Mouse (Mus musculus): ENCODE data around the gene Mov10l1. TPM values are rescaled to one million over a fixed set of nuclear protein-coding genes. Genes with fewer than 3 reads are reported as not detected.

The Mov10l1 gene
- polyA plus RNA-seq, 1 experiment from 2014 or later: not detected

DNA sequence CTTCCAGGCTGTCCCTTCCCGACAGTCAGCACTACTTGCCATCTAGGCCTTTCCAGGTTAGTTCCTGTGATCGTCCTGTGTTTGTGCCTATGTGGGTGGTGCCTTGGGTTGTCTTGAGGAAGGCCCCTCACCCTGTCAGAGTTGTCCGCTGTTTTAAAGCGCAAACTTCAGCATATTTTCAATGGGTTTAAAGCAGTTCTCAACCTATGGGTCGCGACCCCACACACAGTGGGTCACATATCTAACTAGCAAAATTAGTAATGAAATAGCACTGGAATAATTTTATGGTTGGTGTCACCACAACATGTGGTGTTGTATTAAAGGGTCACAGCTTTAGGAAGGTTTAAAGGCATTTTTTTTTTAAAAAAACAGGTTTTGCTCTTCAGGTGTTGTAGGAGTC lies 27.4 kb upstream of the Mov10l1 start:
- no peaks in the 10 kb centered on the region for H3K9me3 ChIP-seq (ENCODE audit: control insufficient read depth, low read length)
- no peaks in the 10 kb centered on the region for H3K36me3 ChIP-seq (ENCODE audit: control insufficient read depth, insufficient read depth, low read length)
- 85% methylated on average over 6 of the region's 6 CpGs for WGBS
- no peak overlapping the region for H3K27ac ChIP-seq (ENCODE audit: low read depth, low read length)
- H3K9ac ChIP-seq (ENCODE audit: low read length): no peak overlapping the region
- no peak overlapping the region for H3K4me3 ChIP-seq (ENCODE audit: low read depth, low read length)
- DNase-seq (ENCODE audit: low spot score, missing footprints) (no peak), ATAC-seq (ENCODE audit: low FRiP score) (no peak)
- H3K4me1 ChIP-seq (ENCODE audit: control insufficient read depth, insufficient read depth, low read length): peaks cover 6% of the 10 kb centered on the region
- H3K27me3 ChIP-seq (ENCODE audit: control insufficient read depth, insufficient read depth, low read length): peaks cover 15% of the 10 kb centered on the region
- no peak overlapping the region for H3K4me2 ChIP-seq

DNA sequence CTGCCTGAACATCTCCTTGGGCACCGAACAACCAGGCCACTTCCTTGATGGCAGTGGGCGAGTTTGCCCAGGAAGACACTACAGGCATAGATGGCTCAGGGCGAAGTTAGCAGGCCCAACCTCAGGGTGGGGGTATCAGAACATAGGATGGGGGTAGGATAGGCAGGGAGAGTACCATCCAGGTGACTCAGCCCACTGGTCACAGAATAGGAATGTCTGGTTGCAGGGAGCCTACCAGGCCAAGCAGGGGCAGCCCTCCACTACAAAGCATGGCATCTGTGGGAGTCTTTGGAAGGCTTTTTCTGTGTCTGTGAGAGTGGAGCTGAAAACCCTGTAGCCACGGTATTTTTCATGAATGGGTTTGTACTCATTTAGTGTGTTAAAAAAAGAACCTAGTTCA lies 25.2 kb upstream of the Mov10l1 start:
- Histone ChIP-seq H3K9me3 (ENCODE audit: control insufficient read depth, low read length) (no peaks in the 10 kb centered on the region), H3K4me3 (ENCODE audit: low read depth, low read length) (no peak overlapping the region), H3K4me1 (ENCODE audit: control insufficient read depth, insufficient read depth, low read length) (peaks cover 6% of the 10 kb centered on the region), H3K27ac (ENCODE audit: low read depth, low read length) (no peak overlapping the region), H3K27me3 (ENCODE audit: control insufficient read depth, insufficient read depth, low read length) (peaks cover 15% of the 10 kb centered on the region), H3K9ac (ENCODE audit: low read length) (no peak overlapping the region), H3K36me3 (ENCODE audit: control insufficient read depth, insufficient read depth, low read length) (no peaks in the 10 kb centered on the region), H3K4me2 (no peak overlapping the region)
- 82% methylated on average over 4 of the region's 4 CpGs for WGBS
- no peak for DNase-seq (ENCODE audit: low spot score, missing footprints)
- ATAC-seq (ENCODE audit: low FRiP score): no peak

GRCm38 (mm10) chr15:88964070-88964578 lies 18.6 kb upstream of the Mov10l1 start:
- no peaks in the 10 kb centered on the region for H3K9me3 ChIP-seq (ENCODE audit: control insufficient read depth, low read length)
- H3K4me3 ChIP-seq (ENCODE audit: low read depth, low read length): no peak overlapping the region
- no peak for ATAC-seq (ENCODE audit: low FRiP score)
- H3K27ac ChIP-seq (ENCODE audit: low read depth, low read length): no peak overlapping the region
- DNase-seq (ENCODE audit: low spot score, missing footprints): no peak
- no peak overlapping the region for H3K9ac ChIP-seq (ENCODE audit: low read length)
- H3K4me2 ChIP-seq: no peak overlapping the region
- H3K36me3 ChIP-seq (ENCODE audit: control insufficient read depth, insufficient read depth, low read length): no peaks in the 10 kb centered on the region
- no peaks in the 10 kb centered on the region for H3K27me3 ChIP-seq (ENCODE audit: control insufficient read depth, insufficient read depth, low read length)
- H3K4me1 ChIP-seq (ENCODE audit: control insufficient read depth, insufficient read depth, low read length): no peaks in the 10 kb centered on the region
- WGBS: 94% methylated on average over 2 of the region's 2 CpGs

- no peak overlapping the region for H3K27ac ChIP-seq (ENCODE audit: low read depth, low read length)
- H3K4me2 ChIP-seq: no peak overlapping the region
- H3K9ac ChIP-seq (ENCODE audit: low read length): no peak overlapping the region
- no peak for ATAC-seq (ENCODE audit: low FRiP score)
- no peaks in the 10 kb centered on the region for H3K4me1 ChIP-seq (ENCODE audit: control insufficient read depth, insufficient read depth, low read length)
- no peak for DNase-seq (ENCODE audit: low spot score, missing footprints)
- H3K4me3 ChIP-seq (ENCODE audit: low read depth, low read length): no peak overlapping the region
- no peaks in the 10 kb centered on the region for H3K27me3 ChIP-seq (ENCODE audit: control insufficient read depth, insufficient read depth, low read length)
- H3K9me3 ChIP-seq (ENCODE audit: control insufficient read depth, low read length): no peaks in the 10 kb centered on the region
- no peaks in the 10 kb centered on the region for H3K36me3 ChIP-seq (ENCODE audit: control insufficient read depth, insufficient read depth, low read length)
- 93% methylated on average over 4 of the region's 4 CpGs for WGBS
Measured at GRCm38 (mm10) chr15:88972300-88972699, 10.4 kb upstream of the Mov10l1 start.

DNA sequence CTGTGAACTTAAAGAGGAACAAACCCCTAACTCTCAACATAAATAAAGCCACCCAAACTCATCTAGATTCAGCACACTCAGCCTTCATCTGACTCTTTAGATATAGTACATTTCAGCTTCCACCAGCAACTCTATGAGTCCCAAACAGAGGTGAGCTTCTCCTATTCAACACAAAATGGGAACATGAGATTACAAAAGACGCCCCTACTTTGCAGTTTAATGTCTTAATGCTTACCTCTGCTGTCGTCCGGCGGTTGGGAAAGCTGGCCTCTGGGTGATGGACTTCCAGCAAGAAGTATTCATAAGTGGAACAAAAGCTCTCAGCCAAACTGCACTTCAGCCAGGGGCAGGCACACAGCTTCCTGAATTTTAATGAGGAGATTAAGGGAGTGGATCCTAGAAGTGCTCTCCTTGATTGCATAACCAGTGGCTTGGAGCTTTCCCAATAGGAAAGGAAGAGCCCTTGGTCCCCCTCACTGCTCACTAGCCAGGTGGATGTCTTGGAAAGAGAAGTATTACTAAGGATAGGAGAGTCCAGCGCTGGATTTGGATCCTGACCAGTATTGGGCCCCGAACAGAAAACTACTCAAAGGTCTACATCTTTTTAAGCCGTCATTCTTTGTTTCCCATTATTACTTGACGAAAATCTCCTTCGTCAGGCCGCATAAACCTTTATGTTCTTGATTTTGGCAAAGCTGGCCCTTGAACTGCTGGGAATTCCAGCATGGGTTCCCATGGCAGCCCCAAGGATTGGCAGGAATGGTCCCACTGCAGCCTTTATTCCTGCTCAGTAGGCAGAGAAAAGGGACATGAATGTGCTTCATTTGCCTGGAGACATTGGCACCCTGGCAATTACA lies 4.2 kb upstream of the Mov10l1 start, which contains the start of gene Mlc1:
Mlc1 (minus strand) TSS at position 727 of the 857 bp plus-strand sequence.
- Histone ChIP-seq H3K36me3 (ENCODE audit: control insufficient read depth, insufficient read depth, low read length) (no peaks in the 10 kb centered on the region), H3K27ac (ENCODE audit: low read depth, low read length) (peak within 1 kb of the TSS; percentile 23), H3K4me3 (ENCODE audit: low read depth, low read length) (peak within 1 kb of the TSS; percentile 3; the same call in 1 of the 2 replicates), H3K9ac (ENCODE audit: low read length) (0 out of 2 replicates have a peak within 1 kb of the TSS, but pooled peaks have one; percentile 17), H3K4me2 (peak within 1 kb of the TSS; percentile 16; the same call in 1 of the 2 replicates), H3K9me3 (ENCODE audit: control insufficient read depth, low read length) (no peaks in the 10 kb centered on the region), H3K27me3 (ENCODE audit: control insufficient read depth, insufficient read depth, low read length) (no peaks in the 10 kb centered on the region; the same call in 1 of the 2 replicates), H3K4me1 (ENCODE audit: control insufficient read depth, insufficient read depth, low read length) (peaks cover 10% of the 10 kb centered on the region)
- DNase-seq (ENCODE audit: low spot score, missing footprints) (peak; percentile 95), ATAC-seq (ENCODE audit: low FRiP score) (peak; percentile 91)
- 11% methylated on average over 10 of the region's 10 CpGs for WGBS

- ATAC-seq (ENCODE audit: low FRiP score): peak; percentile 68
- no peaks in the 10 kb centered on the region; the same call in 1 of the 2 replicates for H3K27me3 ChIP-seq (ENCODE audit: control insufficient read depth, insufficient read depth, low read length)
- no peak for DNase-seq (ENCODE audit: low spot score, missing footprints)
- H3K4me2 ChIP-seq: no peak overlapping the region
- H3K36me3 ChIP-seq (ENCODE audit: control insufficient read depth, insufficient read depth, low read length): no peaks in the 10 kb centered on the region
- H3K27ac ChIP-seq (ENCODE audit: low read depth, low read length): peak overlapping the region; percentile 8
- H3K9me3 ChIP-seq (ENCODE audit: control insufficient read depth, low read length): no peaks in the 10 kb centered on the region
- H3K9ac ChIP-seq (ENCODE audit: low read length): no peak overlapping the region
- H3K4me1 ChIP-seq (ENCODE audit: control insufficient read depth, insufficient read depth, low read length): peaks cover 10% of the 10 kb centered on the region
- no peak overlapping the region for H3K4me3 ChIP-seq (ENCODE audit: low read depth, low read length)
- 14% methylated on average over 3 of the region's 3 CpGs for WGBS
Measured at GRCm38 (mm10) chr15:88979138-88979446, 3.6 kb upstream of the Mov10l1 start.

- no peak for DNase-seq (ENCODE audit: low spot score, missing footprints)
- H3K27me3 ChIP-seq (ENCODE audit: control insufficient read depth, insufficient read depth, low read length): no peaks in the 10 kb centered on the region
- no peak overlapping the region for H3K27ac ChIP-seq (ENCODE audit: low read depth, low read length)
- no peak overlapping the region for H3K9ac ChIP-seq (ENCODE audit: low read length)
- H3K36me3 ChIP-seq (ENCODE audit: control insufficient read depth, insufficient read depth, low read length): no peaks in the 10 kb centered on the region
- WGBS: 86% methylated on average over 2 of the region's 2 CpGs
- H3K4me1 ChIP-seq (ENCODE audit: control insufficient read depth, insufficient read depth, low read length): no peaks in the 10 kb centered on the region
- no peak overlapping the region for H3K4me2 ChIP-seq
- no peak overlapping the region for H3K4me3 ChIP-seq (ENCODE audit: low read depth, low read length)
- H3K9me3 ChIP-seq (ENCODE audit: control insufficient read depth, low read length): no peaks in the 10 kb centered on the region
- ATAC-seq (ENCODE audit: low FRiP score): no peak
Measured at GRCm38 (mm10) chr15:88989236-88989635, 6.5 kb downstream of the Mov10l1 start.

GRCm38 (mm10) chr15:88998636-88999035 lies 15.9 kb downstream of the Mov10l1 start:
- Histone ChIP-seq H3K27ac (ENCODE audit: low read depth, low read length) (no peak overlapping the region), H3K4me2 (no peak overlapping the region), H3K9me3 (ENCODE audit: control insufficient read depth, low read length) (no peaks in the 10 kb centered on the region), H3K36me3 (ENCODE audit: control insufficient read depth, insufficient read depth, low read length) (no peaks in the 10 kb centered on the region), H3K4me1 (ENCODE audit: control insufficient read depth, insufficient read depth, low read length) (no peaks in the 10 kb centered on the region), H3K27me3 (ENCODE audit: control insufficient read depth, insufficient read depth, low read length) (no peaks in the 10 kb centered on the region), H3K9ac (ENCODE audit: low read length) (no peak overlapping the region), H3K4me3 (ENCODE audit: low read depth, low read length) (no peak overlapping the region)
- no peak for DNase-seq (ENCODE audit: low spot score, missing footprints)
- no peak for ATAC-seq (ENCODE audit: low FRiP score)
- 74% methylated on average over 8 of the region's 8 CpGs for WGBS

- Histone ChIP-seq H3K4me1 (ENCODE audit: control insufficient read depth, insufficient read depth, low read length) (no peaks in the 10 kb centered on the region), H3K27ac (ENCODE audit: low read depth, low read length) (no peak overlapping the region), H3K4me2 (no peak overlapping the region), H3K9ac (ENCODE audit: low read length) (no peak overlapping the region), H3K36me3 (ENCODE audit: control insufficient read depth, insufficient read depth, low read length) (no peaks in the 10 kb centered on the region), H3K4me3 (ENCODE audit: low read depth, low read length) (no peak overlapping the region), H3K27me3 (ENCODE audit: control insufficient read depth, insufficient read depth, low read length) (no peaks in the 10 kb centered on the region), H3K9me3 (ENCODE audit: control insufficient read depth, low read length) (no peaks in the 10 kb centered on the region)
- no peak for DNase-seq (ENCODE audit: low spot score, missing footprints)
- no peak for ATAC-seq (ENCODE audit: low FRiP score)
- 75% methylated on average over 2 of the region's 2 CpGs for WGBS
Measured at GRCm38 (mm10) chr15:88999124-88999523, 16.4 kb downstream of the Mov10l1 start.

Data from midbrain, embryonic 11.5 days (tissue).